Mouse (Mus musculus): ENCODE data around the gene Rfc5. TPM values are rescaled to one million over a fixed set of nuclear protein-coding genes. Genes with fewer than 3 reads are reported as not detected.
"Not testable (repeated sequence)": the region's sequence is repeated elsewhere in the genome, so short reads cannot be mapped to it uniquely, and the experiment has no call there.

Rfc5 gene
- total RNA-seq, 4 experiments from 2014 or later = 8.8 to 12.1 (median 9.8) TPM

- DNase-seq = peak; percentile 53
Measured at GRCm38 (mm10) chr5:117347011-117347410, 41.8 kb downstream of the Rfc5 start.

GRCm38 (mm10) chr5:117346281-117346680, 42.6 kb downstream of the Rfc5 start:
- no peak for DNase-seq

- DNase-seq = no peak
Measured at GRCm38 (mm10) chr5:117345432-117345976, 43.3 kb downstream of the Rfc5 start.

- not testable (repeated sequence) for DNase-seq
Measured at GRCm38 (mm10) chr5:117344496-117344895, 44.4 kb downstream of the Rfc5 start.

- no peak for DNase-seq
Measured at GRCm38 (mm10) chr5:117341896-117342295, 47.0 kb downstream of the Rfc5 start.

GRCm38 (mm10) chr5:117340081-117340480, 48.8 kb downstream of the Rfc5 start:
- no peak for DNase-seq

- no peak for DNase-seq
Measured at GRCm38 (mm10) chr5:117338503-117338902, 50.3 kb downstream of the Rfc5 start.

GRCm38 (mm10) chr5:117337999-117338398, 50.8 kb downstream of the Rfc5 start:
- no peak for DNase-seq

- DNase-seq = no peak
Measured at GRCm38 (mm10) chr5:117330457-117330856, 58.4 kb downstream of the Rfc5 start.

Other genes with a start within 250 kb of the Rfc5 start
- gene Pebp1, start 101.4 kb downstream of the Rfc5 start, total RNA-seq (2022) = 1,000 to 10,000 TPM; 1,354 to 1,788 (median 1,543) TPM
- 10 to 100 TPM; 22.2 to 64.9 (median 42.7) TPM for gene Vsig10, start 70.0 kb downstream of the Rfc5 start, total RNA-seq (2022)
- gene Wsb2, start 31.7 kb downstream of the Rfc5 start, total RNA-seq (2022) = 100 to 1,000 TPM; 138 to 152 (median 146) TPM
- gene Ksr2, start 25.0 kb upstream of the Rfc5 start, total RNA-seq (2022) = 1 to 10 TPM; 5.9 to 9.6 (median 6.8) TPM

Measured in adrenal gland, adult 8-10 months (tissue).